Mouse (Mus musculus) embryo, embryonic 11.5 days (tissue): ENCODE data around the gene Alg3.

Experiments used
- DNase-seq: peaks from one replicate; pipeline ENCODE4 v3.0.0-alpha.2; 2012; ENCODE audit warnings: low read depth, low spot score

The Alg3 gene

GRCm38 (mm10) chr16:20610501-20611356, 806 bp downstream of the Alg3 start:
- DNase-seq = peak; percentile 75

- no peak for DNase-seq
Measured at GRCm38 (mm10) chr16:20604705-20605104, 6.8 kb downstream of the Alg3 start.

- no peak for DNase-seq
Measured at GRCm38 (mm10) chr16:20600511-20600910, 11.0 kb downstream of the Alg3 start.

- DNase-seq = no peak
Measured at GRCm38 (mm10) chr16:20596687-20597441, 14.7 kb downstream of the Alg3 start.

- no peak for DNase-seq
Measured at GRCm38 (mm10) chr16:20595737-20596136, 15.8 kb downstream of the Alg3 start.

GRCm38 (mm10) chr16:20595060-20595673, 16.4 kb downstream of the Alg3 start:
- DNase-seq = no peak

GRCm38 (mm10) chr16:20591076-20591705, 20.3 kb downstream of the Alg3 start:
- no peak for DNase-seq

- DNase-seq = no peak
Measured at GRCm38 (mm10) chr16:20590680-20591038, 20.9 kb downstream of the Alg3 start.

- DNase-seq = no peak
Measured at GRCm38 (mm10) chr16:20589939-20590679, 21.4 kb downstream of the Alg3 start.

- DNase-seq = no peak
Measured at GRCm38 (mm10) chr16:20589366-20589938, 22.1 kb downstream of the Alg3 start, which contains the start of gene Vwa5b2. Gene Vwa5b2, plus strand, starts transcription at chr16:20589471.

- no peak for DNase-seq
Measured at GRCm38 (mm10) chr16:20565075-20565474, 46.5 kb downstream of the Alg3 start.

- no peak for DNase-seq
Measured at GRCm38 (mm10) chr16:20557381-20557780, 54.2 kb downstream of the Alg3 start.
